ENCODE assay signal across 8 mouse cellular contexts in genomic region chr5:122318100-122318499, GRCm38 (mm10). TPM values are rescaled to one million over a fixed set of nuclear protein-coding genes. Genes with fewer than 3 reads are reported as not detected.
A peak's percentile ranks its signal among the peaks of the same experiment; 100 is the strongest.
DNase-seq lines count a peak whose midpoint lies in the region; TF ChIP-seq lines count a peak whose summit lies in the region.

No protein-coding gene starts in this region.

- 72% methylated on average over 3 of the region's 3 CpGs for WGBS in lung, adult 2 months

- H3K4me3 ChIP-seq in lung, adult 2 months (replicated peaks; ENCODE audit: extremely low read depth, low read depth, low read length) = no peak overlapping the region

- no peak for TF ChIP-seq POLR2A in lung, adult 2 months (IDR thresholded peaks at IDR 0.05; ENCODE audit: borderline replicate concordance, extremely low read depth, low read depth, low read length)

- peak; percentile 49 for TF ChIP-seq CTCF in lung, adult 2 months (IDR thresholded peaks at IDR 0.05; ENCODE audit: insufficient read depth, low read length)

- DNase-seq in cerebellum, adult 9-10 months = peak; percentile 52
- DNase-seq in cerebellum, postnatal 14 days = no peak
- peak; percentile 72 for DNase-seq in 416B (ENCODE audit: low read depth)
- peak; percentile 57 for DNase-seq in c-Kit-positive CD71-negative TER-119-negative erythroid progenitor cells, embryonic 14.5 days (ENCODE audit: low read depth)
- no peak for DNase-seq in lung, adult 2 months
- peak; percentile 75 for DNase-seq in thymus, postnatal 0 days (ENCODE audit: low spot score)
- DNase-seq in layer of hippocampus, postnatal 10 days (ENCODE audit: low spot score in 2 of 2) = no peak
- no peak for DNase-seq in layer of hippocampus, adult 11-12 months (ENCODE audit: low spot score)

- peaks cover 25% of the 10 kb centered on the region for H3K4me1 ChIP-seq in lung, adult 2 months (ENCODE audit: control insufficient read depth, insufficient read depth, low read length)

RNA-seq across cellular contexts. Expression of gene Pptc7, which starts 33.9 kb away (rescaled TPM):
- polyA plus RNA-seq in lung, adult 2 months (2012; rRNA removed) = 30.4 and 35.3 TPM in 2 replicates
- 23.8 and 34.3 TPM in 2 replicates for polyA plus RNA-seq in thymus, postnatal 0 days (2015; fragmentation: Nextera tagmentation; extraction: Ambion mirVana)
- total RNA-seq in layer of hippocampus, postnatal 10 days (2021) = 10 to 100 TPM; 26.1 to 27.3 TPM

RNA-seq across cellular contexts. Expression of gene Rad9b, which starts 35.9 kb away (rescaled TPM):
- polyA plus RNA-seq in lung, adult 2 months (2012; rRNA removed) = 2.6 and 2.9 TPM in 2 replicates
- polyA plus RNA-seq in thymus, postnatal 0 days (2015; fragmentation: Nextera tagmentation; extraction: Ambion mirVana) = 11.5 and 12.3 TPM in 2 replicates
- total RNA-seq in layer of hippocampus, postnatal 10 days (2021) = 1 to 10 TPM; 5.1 to 5.4 TPM

RNA-seq across cellular contexts. Expression of gene Vps29, which starts 36.1 kb away (rescaled TPM):
- polyA plus RNA-seq in lung, adult 2 months (2012; rRNA removed) = 29.8 and 58.1 TPM in 2 replicates
- 198 and 215 TPM in 2 replicates for polyA plus RNA-seq in thymus, postnatal 0 days (2015; fragmentation: Nextera tagmentation; extraction: Ambion mirVana)
- total RNA-seq in layer of hippocampus, postnatal 10 days (2021) = 100 to 1,000 TPM; 213 to 228 TPM

RNA-seq across cellular contexts. Expression of gene Gpn3, which starts 53.6 kb away (rescaled TPM):
- polyA plus RNA-seq in lung, adult 2 months (2012; rRNA removed) = 42.4 and 57.6 TPM in 2 replicates
- 91.2 and 93.3 TPM in 2 replicates for polyA plus RNA-seq in thymus, postnatal 0 days (2015; fragmentation: Nextera tagmentation; extraction: Ambion mirVana)
- 10 to 100 TPM; 26.7 to 29.1 TPM for total RNA-seq in layer of hippocampus, postnatal 10 days (2021)

RNA-seq across cellular contexts. Expression of gene Tctn1, which starts 53.8 kb away (rescaled TPM):
- 29.8 and 33.2 TPM in 2 replicates for polyA plus RNA-seq in lung, adult 2 months (2012; rRNA removed)
- polyA plus RNA-seq in thymus, postnatal 0 days (2015; fragmentation: Nextera tagmentation; extraction: Ambion mirVana) = 1.8 and 3.3 TPM in 2 replicates
- total RNA-seq in layer of hippocampus, postnatal 10 days (2021) = 10 to 100 TPM; 15.0 to 17.3 TPM

Comparison
In these comparisons a context has a peak if more than half of its experiments do, and no peak if none do; other contexts are left out.
1. DNase-seq: peak in cerebellum, adult 9-10 months (single experiment), 416B (single experiment), c-Kit-positive CD71-negative TER-119-negative erythroid progenitor cells, embryonic 14.5 days (single experiment) and thymus, postnatal 0 days (single experiment); none in cerebellum, postnatal 14 days (0 of 2), lung, adult 2 months (single experiment), layer of hippocampus, postnatal 10 days (0 of 2) and layer of hippocampus, adult 11-12 months (single experiment).